Mouse (Mus musculus): ENCODE data around the gene Eif2s3y. TPM values are rescaled to one million over a fixed set of nuclear protein-coding genes. Genes with fewer than 3 reads are reported as not detected.

Eif2s3y gene
- 26.4 and 35.0 TPM in 2 replicates for polyA plus RNA-seq (2015; fragmentation: Nextera tagmentation; extraction: Ambion mirVana)

- no peak within 1 kb of the TSS for H3K9ac ChIP-seq
- no peak within 1 kb of the TSS; the same call in 1 of the 2 replicates for H3K4me2 ChIP-seq
Measured at GRCm38 (mm10) chrY:1009882-1010751, at the start of gene Eif2s3y. Gene Eif2s3y, plus strand, starts transcription at chrY:1010543.

More at GRCm38 (mm10) chrY:1009882-1010751, at the start of gene Eif2s3y:
- Histone ChIP-seq H3K27me3 (no peaks in the 10 kb centered on the region), H3K36me3 (no peaks in the 10 kb centered on the region), H3K9me3 (replicated peaks) (no peaks in the 10 kb centered on the region), H3K4me3 (peak within 1 kb of the TSS; percentile 48), H3K4me1 (replicated peaks) (no peaks in the 10 kb centered on the region), H3K27ac (no peak within 1 kb of the TSS)
- ATAC-seq (replicated peaks; ENCODE audit: insufficient number of reproducible peaks, insufficient read depth, low FRiP score, low read depth) = peak; percentile 88; the same call in 1 of the 2 replicates
- 20% methylated on average over 27 of the region's 31 CpGs for WGBS

Small RNA genes within 50 kb of the gene (microRNA-seq; reads per million reads assigned to microRNA genes)
- not detected for gene Gm47281

Other genes with a start within 250 kb of the Eif2s3y start
- gene Zfy1, start 213.1 kb upstream of the Eif2s3y start, polyA plus RNA-seq (2015; fragmentation: Nextera tagmentation; extraction: Ambion mirVana) = not detected in 2 replicates
- not detected in 2 replicates for gene Uba1y, start 191.9 kb upstream of the Eif2s3y start, polyA plus RNA-seq (2015; fragmentation: Nextera tagmentation; extraction: Ambion mirVana)
- gene Kdm5d, start 112.8 kb upstream of the Eif2s3y start, polyA plus RNA-seq (2015; fragmentation: Nextera tagmentation; extraction: Ambion mirVana) = 5.0 and 5.2 TPM in 2 replicates
- 6.3 and 8.0 TPM in 2 replicates for gene Uty, start 235.2 kb downstream of the Eif2s3y start, polyA plus RNA-seq (2015; fragmentation: Nextera tagmentation; extraction: Ambion mirVana)